Mouse (Mus musculus) cerebellum, adult 11 months (tissue): ENCODE data around the gene Efs.
A peak's percentile ranks its signal among the peaks of the same experiment; 100 is the strongest.

ENCODE experiments used
- DNase-seq: peaks from one replicate; pipeline ENCODE4 v3.0.0; 2022

Gene Efs

GRCm38 (mm10) chr14:54920076-54920685 is 5.7 kb downstream of the Efs start:
- DNase-seq: no peak

- DNase-seq: no peak
Measured at GRCm38 (mm10) chr14:54913343-54913742, 12.6 kb downstream of the Efs start.

GRCm38 (mm10) chr14:54912886-54913285 is 13.0 kb downstream of the Efs start, which contains the start of gene Slc22a17:
Gene Slc22a17 (minus strand): TSS chr14:54913132.
- peak; percentile 77 for DNase-seq

- peak; percentile 43 for DNase-seq
Measured at GRCm38 (mm10) chr14:54912109-54912850, 13.6 kb downstream of the Efs start.

GRCm38 (mm10) chr14:54908682-54909081 is 17.2 kb downstream of the Efs start:
- no peak for DNase-seq

- DNase-seq: no peak
Measured at GRCm38 (mm10) chr14:54903641-54904040, 22.3 kb downstream of the Efs start.

GRCm38 (mm10) chr14:54900383-54900782 is 25.5 kb downstream of the Efs start:
- peak; percentile 52 for DNase-seq

GRCm38 (mm10) chr14:54897445-54897844 is 28.5 kb downstream of the Efs start:
- DNase-seq: no peak

GRCm38 (mm10) chr14:54894296-54895151 is 31.4 kb downstream of the Efs start:
- DNase-seq: no peak

- peak; percentile 98 for DNase-seq
Measured at GRCm38 (mm10) chr14:54893651-54894181, 32.2 kb downstream of the Efs start.

- DNase-seq: no peak
Measured at GRCm38 (mm10) chr14:54892200-54892599, 33.7 kb downstream of the Efs start, which contains the start of gene Pabpn1. Gene Pabpn1 (plus strand): TSS chr14:54892500.

GRCm38 (mm10) chr14:54885309-54885708 is 40.6 kb downstream of the Efs start:
- DNase-seq: no peak

GRCm38 (mm10) chr14:54884022-54884712 is 41.8 kb downstream of the Efs start:
- no peak for DNase-seq

GRCm38 (mm10) chr14:54883154-54884021 is 42.5 kb downstream of the Efs start, which contains the start of the genes Bcl2l2 and Gm20521:
Gene Bcl2l2 (plus strand): TSS chr14:54883377.
Gene Gm20521 (plus strand): TSS chr14:54883441.
- DNase-seq: peak; percentile 79

GRCm38 (mm10) chr14:54877048-54877715 is 48.7 kb downstream of the Efs start, which contains the start of gene Ppp1r3e:
Gene Ppp1r3e (minus strand): TSS chr14:54877550.
- peak; percentile 73 for DNase-seq

GRCm38 (mm10) chr14:54876539-54877047 is 49.3 kb downstream of the Efs start:
- peak; percentile 93 for DNase-seq

GRCm38 (mm10) chr14:54875844-54876538 is 49.9 kb downstream of the Efs start:
- no peak for DNase-seq

- DNase-seq: no peak
Measured at GRCm38 (mm10) chr14:54874165-54874564, 51.8 kb downstream of the Efs start.

GRCm38 (mm10) chr14:54870861-54871260 is 55.1 kb downstream of the Efs start, which contains the start of gene Homez:
Gene Homez (minus strand): TSS chr14:54870961.
- DNase-seq: no peak

GRCm38 (mm10) chr14:54868026-54868425 is 57.9 kb downstream of the Efs start:
- DNase-seq: no peak
